Mouse (Mus musculus) hindbrain, embryonic 15.5 days (tissue): Measurements from ENCODE around the gene Dck. TPM values are rescaled to one million over a fixed set of nuclear protein-coding genes. Genes with fewer than 3 reads are reported as not detected.

Source experiments
- ATAC-seq: fragments of 200-750 bp; cut with Nextera tagmentation; 2 replicates; pipeline ENCODE4 v1.8.0; 2017; ENCODE audit warnings: low read depth, moderate number of reproducible peaks, moderate TSS enrichment; ENCODE audit not compliant: low FRiP score
- H3K27ac ChIP-seq: fragments of 300-500 bp; sonication (generic); replicated peaks from 2 replicates; pipeline ENCODE4 v1.5.1; 2015; ENCODE audit warnings: mild to moderate bottlenecking, inconsistent platforms
- H3K27me3 ChIP-seq: fragments of 300-500 bp; sonication (generic); 2 replicates; pipeline ENCODE4 v1.6.1; 2015; ENCODE audit warnings: control low read depth, inconsistent platforms
- H3K36me3 ChIP-seq: fragments of 300-500 bp; sonication (generic); 2 replicates; pipeline ENCODE4 v1.6.1; 2015; ENCODE audit warnings: control low read depth, inconsistent platforms
- H3K4me1 ChIP-seq: fragments of 300-500 bp; sonication (generic); replicated peaks from 2 replicates; pipeline ENCODE4 v1.6.1; 2015; ENCODE audit warnings: control low read depth, inconsistent platforms
- H3K4me2 ChIP-seq: fragments of 300-500 bp; sonication (generic); 2 replicates; pipeline ENCODE4 v1.6.1; 2015; ENCODE audit warnings: moderate library complexity, mild to moderate bottlenecking, inconsistent platforms
- H3K4me3 ChIP-seq: fragments of 300-500 bp; sonication (generic); 2 replicates; pipeline ENCODE4 v1.5.1; 2015; ENCODE audit warnings: mild to moderate bottlenecking, inconsistent platforms
- H3K9ac ChIP-seq: fragments of 300-500 bp; sonication (generic); 2 replicates; pipeline ENCODE4 v1.6.1; 2015; ENCODE audit warnings: inconsistent platforms
- H3K9me3 ChIP-seq: fragments of 300-500 bp; sonication (generic); 2 replicates; pipeline ENCODE4 v1.6.1; 2016; ENCODE audit warnings: control low read depth, inconsistent platforms
- WGBS: fragments of 180-500 bp; shearing (Covaris S2); methylation state at CpG from one replicate; pipeline ENCODE4 v1.1.7; 2015; 5-methylcytosine and 5-hydroxymethylcytosine counted together
- polyA plus RNA-seq: library from polyadenylated mRNA; unstranded; fragments of >200 nt; fragmentation: Nextera tagmentation; extraction: Ambion mirVana; gene quantifications from 2 replicates; pipeline ENCODE4 v1.2.1, GENCODE M21; 2015

Gene Dck
- polyA plus RNA-seq, 1 experiment from 2014 or later = 46.9 TPM

GRCm38 (mm10) chr5:88762611-88763010 is 2.2 kb upstream of the Dck start:
- Histone ChIP-seq H3K36me3 (no peaks in the 10 kb centered on the region), H3K4me2 (no peak overlapping the region), H3K4me3 (no peak overlapping the region), H3K27me3 (no peaks in the 10 kb centered on the region), H3K9ac (no peak overlapping the region), H3K9me3 (no peaks in the 10 kb centered on the region), H3K27ac (no peak overlapping the region), H3K4me1 (peaks cover 28% of the 10 kb centered on the region)
- ATAC-seq = no peak
- 94% methylated on average over 5 of the region's 5 CpGs for WGBS

GRCm38 (mm10) chr5:88764430-88764986 is 288 bp upstream of the Dck start:
- Histone ChIP-seq H3K4me1 (peaks cover 29% of the 10 kb centered on the region), H3K27ac (peak overlapping the region; percentile 93), H3K9ac (peak overlapping the region; percentile 93), H3K36me3 (peaks cover 1% of the 10 kb centered on the region; the same call in 1 of the 2 replicates), H3K9me3 (no peaks in the 10 kb centered on the region), H3K27me3 (no peaks in the 10 kb centered on the region), H3K4me2 (peak overlapping the region; percentile 64), H3K4me3 (peak overlapping the region; percentile 92)
- under 1% methylated on average over 23 of the region's 23 CpGs for WGBS
- peak; percentile 72 for ATAC-seq

GRCm38 (mm10) chr5:88765587-88765986 is 791 bp downstream of the Dck start:
- H3K4me3 ChIP-seq = peak overlapping the region; percentile 92
- WGBS = 10% methylated on average over 6 of the region's 6 CpGs
- no peak for ATAC-seq
- peak overlapping the region; percentile 64 for H3K4me2 ChIP-seq
- peak overlapping the region; percentile 93 for H3K27ac ChIP-seq
- H3K9me3 ChIP-seq = no peaks in the 10 kb centered on the region
- H3K9ac ChIP-seq = peak overlapping the region; percentile 93
- no peaks in the 10 kb centered on the region for H3K27me3 ChIP-seq
- peaks cover 29% of the 10 kb centered on the region for H3K4me1 ChIP-seq
- H3K36me3 ChIP-seq = peaks cover 8% of the 10 kb centered on the region

GRCm38 (mm10) chr5:88766121-88766520 is 1.3 kb downstream of the Dck start:
- WGBS = 49% methylated on average over 6 of the region's 6 CpGs
- Histone ChIP-seq H3K4me2 (peak overlapping the region; percentile 64), H3K4me1 (peaks cover 29% of the 10 kb centered on the region), H3K27me3 (no peaks in the 10 kb centered on the region), H3K9me3 (no peaks in the 10 kb centered on the region), H3K27ac (no peak overlapping the region), H3K36me3 (peaks cover 10% of the 10 kb centered on the region), H3K4me3 (peak overlapping the region; percentile 92), H3K9ac (no peak overlapping the region)
- no peak for ATAC-seq

- Histone ChIP-seq H3K4me3 (no peak overlapping the region), H3K9me3 (no peaks in the 10 kb centered on the region)
Observed at GRCm38 (mm10) chr5:88766863-88767262, 2.1 kb downstream of the Dck start.

GRCm38 (mm10) chr5:88768201-88768600 is 3.4 kb downstream of the Dck start:
- Histone ChIP-seq H3K4me2 (no peak overlapping the region), H3K27me3 (no peaks in the 10 kb centered on the region), H3K4me3 (no peak overlapping the region), H3K9me3 (no peaks in the 10 kb centered on the region), H3K9ac (no peak overlapping the region), H3K4me1 (peaks cover 29% of the 10 kb centered on the region), H3K27ac (no peak overlapping the region), H3K36me3 (peaks cover 27% of the 10 kb centered on the region)
- no peak for ATAC-seq
- WGBS = 92% methylated on average over 6 of the region's 6 CpGs

More at GRCm38 (mm10) chr5:88766863-88767262, 2.1 kb downstream of the Dck start:
- WGBS = 96% methylated on average over 5 of the region's 5 CpGs
- peaks cover 16% of the 10 kb centered on the region for H3K36me3 ChIP-seq
- peaks cover 29% of the 10 kb centered on the region for H3K4me1 ChIP-seq
- no peak overlapping the region for H3K27ac ChIP-seq
- H3K4me2 ChIP-seq = peak overlapping the region; percentile 64
- no peak overlapping the region for H3K9ac ChIP-seq
- no peaks in the 10 kb centered on the region for H3K27me3 ChIP-seq
- ATAC-seq = no peak

- H3K27me3 ChIP-seq = no peaks in the 10 kb centered on the region
- H3K4me3 ChIP-seq = no peak overlapping the region
- no peak for ATAC-seq
- no peak overlapping the region for H3K4me2 ChIP-seq
- no peaks in the 10 kb centered on the region for H3K4me1 ChIP-seq
- no peaks in the 10 kb centered on the region for H3K9me3 ChIP-seq
- peaks cover 35% of the 10 kb centered on the region for H3K36me3 ChIP-seq
- 87% methylated on average over 7 of the region's 7 CpGs for WGBS
- no peak overlapping the region for H3K27ac ChIP-seq
- H3K9ac ChIP-seq = no peak overlapping the region
Observed at GRCm38 (mm10) chr5:88782072-88782765, 17.4 kb downstream of the Dck start.

- no peak overlapping the region for H3K27ac ChIP-seq
- peaks cover 23% of the 10 kb centered on the region for H3K36me3 ChIP-seq
- ATAC-seq = no peak
- no peaks in the 10 kb centered on the region for H3K27me3 ChIP-seq
- H3K4me2 ChIP-seq = no peak overlapping the region
- 84% methylated on average over 1 of the region's 1 CpGs for WGBS
- no peaks in the 10 kb centered on the region for H3K4me1 ChIP-seq
- no peak overlapping the region for H3K4me3 ChIP-seq
- no peak overlapping the region for H3K9ac ChIP-seq
- H3K9me3 ChIP-seq = no peaks in the 10 kb centered on the region
Observed at GRCm38 (mm10) chr5:88785059-88785458, 20.3 kb downstream of the Dck start.

GRCm38 (mm10) chr5:88790675-88791074 is 25.9 kb downstream of the Dck start:
- 64% methylated on average over 9 of the region's 9 CpGs for WGBS
- Histone ChIP-seq H3K9me3 (no peaks in the 10 kb centered on the region), H3K27ac (no peak overlapping the region)

GRCm38 (mm10) chr5:88791256-88792245 is 26.8 kb downstream of the Dck start:
- no peak overlapping the region for H3K4me3 ChIP-seq
- WGBS = 39% methylated on average over 10 of the region's 10 CpGs
- no peak overlapping the region for H3K27ac ChIP-seq
- ATAC-seq = 0 out of 2 replicates have a peak, but pooled peaks have one; percentile 51
- H3K9ac ChIP-seq = no peak overlapping the region
- no peak overlapping the region for H3K4me2 ChIP-seq
- H3K4me1 ChIP-seq = no peaks in the 10 kb centered on the region
- no peaks in the 10 kb centered on the region for H3K36me3 ChIP-seq
- no peaks in the 10 kb centered on the region for H3K9me3 ChIP-seq
- no peaks in the 10 kb centered on the region for H3K27me3 ChIP-seq

More at GRCm38 (mm10) chr5:88790675-88791074, 25.9 kb downstream of the Dck start:
- Histone ChIP-seq H3K4me1 (no peaks in the 10 kb centered on the region), H3K36me3 (no peaks in the 10 kb centered on the region), H3K4me3 (no peak overlapping the region), H3K9ac (no peak overlapping the region), H3K4me2 (no peak overlapping the region), H3K27me3 (no peaks in the 10 kb centered on the region)
- no peak for ATAC-seq

- Histone ChIP-seq H3K27me3 (no peaks in the 10 kb centered on the region), H3K9ac (no peak overlapping the region), H3K4me2 (no peak overlapping the region), H3K4me1 (no peaks in the 10 kb centered on the region), H3K36me3 (no peaks in the 10 kb centered on the region), H3K9me3 (no peaks in the 10 kb centered on the region), H3K27ac (no peak overlapping the region), H3K4me3 (no peak overlapping the region)
- no peak for ATAC-seq
- 91% methylated on average over 3 of the region's 3 CpGs for WGBS
Observed at GRCm38 (mm10) chr5:88793676-88794075, 28.9 kb downstream of the Dck start.
